Mouse (Mus musculus) bone marrow macrophage, adult 2 months (primary cell): ENCODE data around the gene Tjp1.

ENCODE experiments used
- CTCF ChIP-seq: IDR thresholded peaks from 2 replicates; pipeline ENCODE4 v1.5.1; 2012; ENCODE audit warnings: low read depth, mild to moderate bottlenecking, low read length, moderate library complexity
- POLR2A ChIP-seq: IDR thresholded peaks from 2 replicates; pipeline ENCODE4 v1.6.1; 2012; ENCODE audit warnings: mild to moderate bottlenecking, low read depth, low read length, borderline replicate concordance

DNA sequence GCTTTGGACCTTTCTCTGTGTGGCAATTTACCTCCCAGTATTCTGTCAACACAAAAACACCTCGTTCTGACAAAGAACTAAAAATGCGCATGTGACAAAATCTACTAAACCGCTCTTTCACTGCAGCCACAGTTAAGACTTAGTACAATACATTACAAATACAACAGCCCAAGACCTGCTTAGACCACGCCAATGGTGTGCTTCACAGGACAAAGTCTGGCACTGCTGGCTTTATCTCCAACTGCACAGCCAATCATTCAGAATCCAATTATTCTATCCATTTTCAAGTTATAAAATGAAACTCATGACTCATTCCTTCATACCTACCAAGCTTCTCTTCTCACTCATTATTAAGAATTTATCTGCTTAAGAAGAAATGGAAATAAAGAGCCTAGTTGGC, 162.0 kb downstream of the Tjp1 start:
- TF ChIP-seq CTCF (no peak), POLR2A (no peak)
